20 mouse cellular contexts compared by ENCODE assay signal in the genomic region with DNA sequence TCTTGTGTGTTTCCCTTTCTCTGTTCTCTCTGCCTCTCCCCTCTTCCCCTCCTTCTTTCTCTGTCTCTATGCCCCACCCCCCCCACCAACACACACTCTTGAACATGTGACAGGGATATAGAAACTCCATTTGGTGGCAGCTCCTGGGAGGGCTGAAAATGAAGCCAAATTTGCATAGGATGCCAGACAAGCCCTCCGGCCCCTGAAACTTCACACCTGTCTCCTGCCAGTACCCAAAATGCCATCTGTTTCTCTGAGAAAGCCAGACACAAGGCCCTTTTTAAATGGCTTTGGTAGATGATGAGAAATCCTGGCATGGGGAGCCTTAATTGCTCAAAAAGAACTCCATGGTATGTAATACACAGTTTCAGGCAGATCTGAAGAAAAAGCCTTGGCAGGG. TPM values are rescaled to one million over a fixed set of nuclear protein-coding genes. Genes with fewer than 3 reads are reported as not detected.
DNase-seq lines count a peak whose midpoint lies in the region; ATAC-seq and TF ChIP-seq lines count a peak whose summit lies in the region.
"Had no signal": no experiment of that assay in that cellular context is flagged by ENCODE, and none has a peak within 500 bp of the region (broad histone marks: within the 10 kb centered on the region; RNA-seq: fewer than 3 reads in every experiment).

No protein-coding gene starts in this region.

- no peak overlapping the region for H3K9ac ChIP-seq in hindbrain, embryonic 12.5 days
- no peak overlapping the region for H3K9ac ChIP-seq in stomach, postnatal 0 days (ENCODE audit: low read length)
- H3K9ac ChIP-seq: liver, embryonic 13.5 days; midbrain, embryonic 15.5 days; neural tube, embryonic 13.5 days; stomach, embryonic 15.5 days had no signal

- no peak overlapping the region for H3K4me3 ChIP-seq in hindbrain, embryonic 12.5 days
- no peak overlapping the region for H3K4me3 ChIP-seq in hindbrain, embryonic 10.5 days
- H3K4me3 ChIP-seq in stomach, postnatal 0 days (ENCODE audit: low read depth, low read length), result no peak overlapping the region
- H3K4me3 ChIP-seq: liver, embryonic 13.5 days; midbrain, embryonic 15.5 days; neural tube, embryonic 13.5 days; stomach, embryonic 15.5 days had no signal

- no peaks in the 10 kb centered on the region for H3K36me3 ChIP-seq in hindbrain, embryonic 12.5 days
- no peaks in the 10 kb centered on the region for H3K36me3 ChIP-seq in hindbrain, embryonic 10.5 days
- no peaks in the 10 kb centered on the region for H3K36me3 ChIP-seq in stomach, postnatal 0 days (ENCODE audit: control insufficient read depth, insufficient read depth, low read length)
- H3K36me3 ChIP-seq: G1E; liver, embryonic 13.5 days; midbrain, embryonic 15.5 days; neural tube, embryonic 13.5 days; stomach, embryonic 15.5 days had no signal

- H3K9me3 ChIP-seq in hindbrain, embryonic 12.5 days (replicated peaks), result no peaks in the 10 kb centered on the region
- no peaks in the 10 kb centered on the region for H3K9me3 ChIP-seq in hindbrain, embryonic 10.5 days
- no peaks in the 10 kb centered on the region for H3K9me3 ChIP-seq in stomach, postnatal 0 days (ENCODE audit: control insufficient read depth, low read length)
- H3K9me3 ChIP-seq: G1E; liver, embryonic 13.5 days; midbrain, embryonic 15.5 days; neural tube, embryonic 13.5 days; stomach, embryonic 15.5 days had no signal

- no peak overlapping the region for H3K27ac ChIP-seq in hindbrain, embryonic 12.5 days
- H3K27ac ChIP-seq in hindbrain, embryonic 10.5 days, result no peak overlapping the region
- H3K27ac ChIP-seq in stomach, postnatal 0 days (replicated peaks), result no peak overlapping the region
- H3K27ac ChIP-seq: liver, embryonic 13.5 days; midbrain, embryonic 15.5 days; stomach, embryonic 15.5 days had no signal

- no peak for DNase-seq in hindbrain, embryonic 10.5 days (ENCODE audit: low spot score)
- peak; percentile 36 to 43 for DNase-seq in right cerebral cortex, postnatal 10 days (ENCODE audit: low spot score in 2 of 2)
- no peak for DNase-seq in right cerebral cortex, postnatal 25 days
- peak; percentile 75 to 81 for DNase-seq in cerebellum, postnatal 25 days
- peak; percentile 33 for DNase-seq in telencephalon, adult 2 months (ENCODE audit: low read depth, low spot score)
- DNase-seq in stomach, postnatal 0 days (ENCODE audit: low spot score), result no peak
- no peak for DNase-seq in embryo, embryonic 10 days (ENCODE audit: low spot score)
- DNase-seq: B cell, adult 2 months; gastrocnemius, postnatal 36 days; kidney, postnatal 4 days; liver, embryonic 13.5 days; lung, postnatal 14 days; right cerebral cortex, adult 18-20 months; thymus, postnatal 36 days had no signal

- H3K4me2 ChIP-seq in hindbrain, embryonic 12.5 days (replicated peaks), result no peak overlapping the region
- H3K4me2 ChIP-seq in stomach, postnatal 0 days (replicated peaks; ENCODE audit: low read depth), result no peak overlapping the region
- H3K4me2 ChIP-seq: liver, embryonic 13.5 days; midbrain, embryonic 15.5 days; neural tube, embryonic 13.5 days; stomach, embryonic 15.5 days had no signal

- TF ChIP-seq CTCF in stomach, postnatal 0 days (IDR thresholded peaks at IDR 0.05; ENCODE audit: low read depth), result no peak

- peaks cover 17% of the 10 kb centered on the region for H3K4me1 ChIP-seq in hindbrain, embryonic 12.5 days
- H3K4me1 ChIP-seq in hindbrain, embryonic 10.5 days (replicated peaks), result peaks cover 17% of the 10 kb centered on the region
- H3K4me1 ChIP-seq in stomach, postnatal 0 days (replicated peaks; ENCODE audit: control insufficient read depth, insufficient read depth), result no peaks in the 10 kb centered on the region; the same call in 1 of the 2 replicates
- H3K4me1 ChIP-seq: liver, embryonic 13.5 days; stomach, embryonic 15.5 days had no signal

- TF ChIP-seq EP300 in stomach, postnatal 0 days (optimal IDR thresholded peaks at IDR 0.05), result no peak

- 68% methylated on average over 1 of the region's 1 CpGs for WGBS in hindbrain, embryonic 12.5 days
- WGBS in hindbrain, embryonic 10.5 days, result 78% methylated on average over 1 of the region's 1 CpGs
- 69% methylated on average over 1 of the region's 1 CpGs for WGBS in stomach, postnatal 0 days

- no peaks in the 10 kb centered on the region for H3K27me3 ChIP-seq in hindbrain, embryonic 12.5 days
- H3K27me3 ChIP-seq in hindbrain, embryonic 10.5 days (ENCODE audit: insufficient read depth, poor library complexity, severe bottlenecking), result no peaks in the 10 kb centered on the region
- H3K27me3 ChIP-seq in stomach, postnatal 0 days (ENCODE audit: control insufficient read depth, insufficient read depth, low read length), result no peaks in the 10 kb centered on the region
- H3K27me3 ChIP-seq: liver, embryonic 13.5 days; midbrain, embryonic 15.5 days; neural tube, embryonic 13.5 days; stomach, embryonic 15.5 days had no signal

- ATAC-seq in hindbrain, embryonic 12.5 days (ENCODE audit: low FRiP score), result 0 out of 2 replicates have a peak, but pooled peaks have one; percentile 26
- ATAC-seq in stomach, postnatal 0 days (ENCODE audit: low FRiP score, low TSS enrichment), result no peak
- ATAC-seq: intestine, postnatal 0 days; midbrain, embryonic 15.5 days had no signal

RNA-seq across cellular contexts. Expression of gene Plxna2, which starts 31.3 kb away (rescaled TPM):
- polyA plus RNA-seq in hindbrain, embryonic 12.5 days (2016; fragmentation: Nextera tagmentation; extraction: Ambion mirVana), result 27.9 and 32.3 TPM in 2 replicates
- 17.5 and 23.9 TPM in 2 replicates for polyA plus RNA-seq in hindbrain, embryonic 10.5 days (2016; fragmentation: Nextera tagmentation; extraction: Ambion mirVana)
- 3.4 and 3.5 TPM in 2 replicates for polyA plus RNA-seq in stomach, postnatal 0 days (2015; fragmentation: Nextera tagmentation; extraction: Ambion mirVana)
- polyA plus RNA-seq: G1E had no signal

Comparison
In these comparisons a context has a peak if more than half of its experiments do, and no peak if none do; other contexts are left out.
1. DNase-seq: peak in right cerebral cortex, postnatal 10 days (2 of 2), cerebellum, postnatal 25 days (2 of 2) and telencephalon, adult 2 months (single experiment); none in hindbrain, embryonic 10.5 days (single experiment), right cerebral cortex, postnatal 25 days (single experiment), stomach, postnatal 0 days (single experiment) and embryo, embryonic 10 days (single experiment).